Mouse (Mus musculus) mature B cell (primary cell): ENCODE results near the gene Gm9936.
"Not testable (repeated sequence)": the region's sequence is repeated elsewhere in the genome, so short reads cannot be mapped to it uniquely, and the experiment has no call there.

Experiments used
- in situ Hi-C: fragments of 300-500 bp; cut with MboI; formaldehyde crosslinking; loops from 2 replicates; pipeline ENCODE4 v1.14.3; 2019

Gene Gm9936

GRCm38 (mm10) chr5:114858582-114858981 is at the start of gene Gm9936:
Gene Gm9936 (minus strand): TSS chr5:114858682.
- in situ Hi-C loops: no loop called here

GRCm38 (mm10) chr5:114902413-114902812 is 43.9 kb upstream of the Gm9936 start:
- in situ Hi-C loops: no loop called here

GRCm38 (mm10) chr5:114898857-114899256 is 40.4 kb upstream of the Gm9936 start:
- in situ Hi-C loops: no loop called here

- in situ Hi-C loops: no loop called here
These were observed 38.9 kb upstream of the Gm9936 start for GRCm38 (mm10) chr5:114897374-114897793.

- in situ Hi-C loops: no loop called here
These were observed 38.3 kb upstream of the Gm9936 start, which contains the start of gene Oasl2 for GRCm38 (mm10) chr5:114896688-114897373. Gene Oasl2 (plus strand): TSS chr5:114896936.

- in situ Hi-C loops: no loop called here
These were observed 37.1 kb upstream of the Gm9936 start for GRCm38 (mm10) chr5:114895542-114895941.

GRCm38 (mm10) chr5:114888995-114889394 is 30.5 kb upstream of the Gm9936 start:
- in situ Hi-C loops: no loop called here

- in situ Hi-C loops: no loop called here
These were observed 28.3 kb upstream of the Gm9936 start for GRCm38 (mm10) chr5:114886801-114887200.

GRCm38 (mm10) chr5:114883022-114883421 is 24.5 kb upstream of the Gm9936 start:
- in situ Hi-C loops: no loop called here

- in situ Hi-C loops: not testable (repeated sequence)
These were observed 23.8 kb upstream of the Gm9936 start for GRCm38 (mm10) chr5:114882319-114882718.

GRCm38 (mm10) chr5:114879399-114879798 is 20.9 kb upstream of the Gm9936 start:
- in situ Hi-C loops: no loop called here

GRCm38 (mm10) chr5:114877487-114877886 is 19.0 kb upstream of the Gm9936 start:
- in situ Hi-C loops: no loop called here

GRCm38 (mm10) chr5:114876331-114876730 is 17.8 kb upstream of the Gm9936 start:
- in situ Hi-C loops: no loop called here

GRCm38 (mm10) chr5:114875858-114876257 is 17.4 kb upstream of the Gm9936 start:
- in situ Hi-C loops: no loop called here

- in situ Hi-C loops: no loop called here
These were observed 6.8 kb upstream of the Gm9936 start for GRCm38 (mm10) chr5:114865279-114865678.

- in situ Hi-C loops: no loop called here
These were observed 6.3 kb upstream of the Gm9936 start for GRCm38 (mm10) chr5:114864813-114865212.

GRCm38 (mm10) chr5:114861730-114862129 is 3.2 kb upstream of the Gm9936 start:
- in situ Hi-C loops: no loop called here

GRCm38 (mm10) chr5:114859253-114859652 is 771 bp upstream of the Gm9936 start:
- in situ Hi-C loops: no loop called here

- in situ Hi-C loops: not testable (repeated sequence)
These were observed 5.1 kb downstream of the Gm9936 start, which contains the start of gene 4930519G04Rik for GRCm38 (mm10) chr5:114853364-114853763. Gene 4930519G04Rik (plus strand): TSS chr5:114853664.

- in situ Hi-C loops: no loop called here
These were observed 6.8 kb downstream of the Gm9936 start for GRCm38 (mm10) chr5:114851565-114852236.

- in situ Hi-C loops: not testable (repeated sequence)
These were observed 14.1 kb downstream of the Gm9936 start for GRCm38 (mm10) chr5:114844371-114844770.

GRCm38 (mm10) chr5:114842674-114843073 is 15.8 kb downstream of the Gm9936 start:
- in situ Hi-C loops: no loop called here

- in situ Hi-C loops: not testable (repeated sequence)
These were observed 16.3 kb downstream of the Gm9936 start for GRCm38 (mm10) chr5:114842155-114842554.
